Mouse (Mus musculus) thymus, postnatal 25 days (tissue): ENCODE results near the gene Gm3173.
"Not testable (repeated sequence)": the region's sequence is repeated elsewhere in the genome, so short reads cannot be mapped to it uniquely, and the experiment has no call there.

Source experiments
- DNase-seq: peaks from one replicate; pipeline ENCODE4 v3.0.0; 2022

The Gm3173 gene

GRCm38 (mm10) chr14:4430692-4431091 lies at the start of gene Gm3173:
Gm3173 (plus strand) TSS chr14:4430992.
- DNase-seq = not testable (repeated sequence)

DNA sequence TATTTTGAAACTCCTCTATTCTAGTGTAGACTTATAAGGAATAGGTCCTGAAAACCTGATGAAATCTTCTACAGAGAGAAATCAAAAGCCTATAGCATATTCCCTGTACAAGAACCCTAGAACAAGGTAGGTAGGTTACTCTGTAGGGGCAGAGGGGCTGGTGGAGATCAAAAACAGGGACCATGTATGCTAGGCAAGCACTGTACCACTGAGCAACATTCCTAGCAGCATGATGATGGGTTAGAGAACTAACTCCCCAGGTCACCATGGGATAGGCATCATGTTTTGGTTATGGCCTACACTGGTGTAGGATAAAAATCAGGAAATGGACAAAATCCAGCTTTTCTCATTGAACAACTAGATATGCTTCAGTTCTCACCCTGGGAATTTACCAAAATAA lies 45.2 kb upstream of the Gm3173 start:
- DNase-seq = not testable (repeated sequence)

GRCm38 (mm10) chr14:4392841-4393530 lies 37.8 kb upstream of the Gm3173 start:
- DNase-seq = not testable (repeated sequence)

DNA sequence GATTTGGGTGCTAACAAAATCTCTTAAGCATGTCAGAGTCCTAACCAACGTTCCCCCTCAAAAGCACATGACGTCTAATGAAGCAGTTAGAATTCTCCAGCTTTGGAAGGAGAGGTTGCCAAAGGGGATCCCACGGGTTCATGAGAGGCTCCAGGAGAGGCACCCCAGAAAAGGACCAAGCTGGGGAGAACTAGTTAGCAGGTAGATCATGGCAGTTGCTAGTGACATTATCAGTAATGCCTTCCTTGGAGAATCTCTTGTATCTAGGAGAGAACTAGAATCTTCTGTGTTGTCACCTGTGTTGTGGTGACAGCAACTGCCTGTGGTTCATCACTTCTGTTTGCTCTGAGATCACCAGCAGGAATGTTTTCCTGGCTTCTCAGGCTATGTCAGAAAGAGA lies 33.6 kb upstream of the Gm3173 start, which contains the start of gene Gm3159:
Gm3159 (plus strand) TSS at position 301 of the 400 bp plus-strand sequence.
- DNase-seq = not testable (repeated sequence)

DNA sequence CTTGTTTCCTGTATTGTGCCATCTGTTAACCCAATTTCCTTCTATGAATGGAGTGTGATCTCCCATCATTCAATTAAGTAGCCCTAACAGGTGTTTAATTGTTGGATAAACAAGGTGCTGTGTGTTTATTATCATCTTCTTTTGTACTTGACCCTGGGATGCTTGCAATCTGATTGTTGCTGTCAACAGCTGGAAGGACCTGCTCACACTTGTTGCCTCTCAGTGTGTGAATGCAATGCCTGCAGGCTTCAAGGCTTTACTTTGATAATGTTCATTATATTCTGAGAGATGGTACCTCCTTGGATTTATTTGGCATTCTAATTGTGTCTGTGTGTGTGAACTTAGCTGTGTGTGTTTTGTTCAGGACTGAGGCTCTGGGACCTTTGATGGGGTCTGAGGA lies 32.2 kb upstream of the Gm3173 start:
- not testable (repeated sequence) for DNase-seq

GRCm38 (mm10) chr14:4400115-4400789 lies 30.5 kb upstream of the Gm3173 start:
- not testable (repeated sequence) for DNase-seq

- DNase-seq = not testable (repeated sequence)
Measured at GRCm38 (mm10) chr14:4401245-4401644, 29.5 kb upstream of the Gm3173 start.

- not testable (repeated sequence) for DNase-seq
Measured at GRCm38 (mm10) chr14:4403840-4404239, 27.0 kb upstream of the Gm3173 start.

GRCm38 (mm10) chr14:4409939-4410338 lies 20.9 kb upstream of the Gm3173 start:
- not testable (repeated sequence) for DNase-seq

- not testable (repeated sequence) for DNase-seq
Measured at GRCm38 (mm10) chr14:4414965-4415835, 15.6 kb upstream of the Gm3173 start, which contains the start of gene Gm3164. Gm3164 (plus strand) TSS chr14:4415448.

GRCm38 (mm10) chr14:4481445-4481844 lies 50.7 kb downstream of the Gm3173 start, which contains the start of gene Gm3182:
Gm3182 (plus strand) TSS chr14:4481745.
- not testable (repeated sequence) for DNase-seq

GRCm38 (mm10) chr14:4499425-4499824 lies 68.6 kb downstream of the Gm3173 start:
- DNase-seq = not testable (repeated sequence)

GRCm38 (mm10) chr14:4555105-4555504 lies 124.3 kb downstream of the Gm3173 start, which contains the start of gene Gm3047:
Gm3047 (plus strand) TSS chr14:4555405.
- not testable (repeated sequence) for DNase-seq
